Mouse (Mus musculus) hindbrain, embryonic 13.5 days (tissue): ENCODE measurements at regions not wholly inside any gene's neighbourhood (a gene's known extent, or its start where the extent isn't known, plus 50 kb on each side); places are given as distances from the start of the nearest gene placed in this dataset.

Experiments used
- ATAC-seq: fragments of 200-750 bp; cut with Nextera tagmentation; 2 replicates; pipeline ENCODE4 v1.8.0; 2017; ENCODE audit warnings: moderate TSS enrichment; ENCODE audit not compliant: low FRiP score
- H3K27ac ChIP-seq: fragments of 300-500 bp; sonication (generic); 2 replicates; pipeline ENCODE4 v1.5.1; 2015; ENCODE audit warnings: inconsistent platforms, mild to moderate bottlenecking, moderate library complexity
- H3K27me3 ChIP-seq: fragments of 300-500 bp; sonication (generic); 2 replicates; pipeline ENCODE4 v1.6.1; 2015; ENCODE audit warnings: mild to moderate bottlenecking, inconsistent platforms
- H3K36me3 ChIP-seq: fragments of 300-500 bp; sonication (generic); 2 replicates; pipeline ENCODE4 v1.6.1; 2015; ENCODE audit warnings: mild to moderate bottlenecking, inconsistent platforms
- H3K4me1 ChIP-seq: fragments of 300-500 bp; sonication (generic); replicated peaks from 2 replicates; pipeline ENCODE4 v1.6.1; 2015; ENCODE audit warnings: inconsistent platforms
- H3K4me2 ChIP-seq: fragments of 300-500 bp; sonication (generic); 2 replicates; pipeline ENCODE4 v1.6.1; 2015; ENCODE audit warnings: inconsistent platforms, mild to moderate bottlenecking, moderate library complexity
- H3K4me3 ChIP-seq: fragments of 300-500 bp; sonication (generic); 2 replicates; pipeline ENCODE4 v1.5.1; 2015; ENCODE audit warnings: mild to moderate bottlenecking, inconsistent platforms
- H3K9ac ChIP-seq: fragments of 300-500 bp; sonication (generic); 2 replicates; pipeline ENCODE4 v1.6.1; 2015; ENCODE audit warnings: mild to moderate bottlenecking, inconsistent platforms
- H3K9me3 ChIP-seq: fragments of 300-500 bp; sonication (generic); 2 replicates; pipeline ENCODE4 v1.6.1; 2016; ENCODE audit warnings: inconsistent platforms
- WGBS: fragments of 180-500 bp; shearing (Covaris S2); methylation state at CpG from one replicate; pipeline ENCODE4 v1.1.7; 2015; 5-methylcytosine and 5-hydroxymethylcytosine counted together

GRCm38 (mm10) chr12:58513951-58514350 lies 244.9 kb upstream of the Clec14a start:
- Histone ChIP-seq H3K4me1 (peaks cover 3% of the 10 kb centered on the region), H3K36me3 (no peaks in the 10 kb centered on the region), H3K27me3 (no peaks in the 10 kb centered on the region), H3K4me2 (no peak overlapping the region), H3K27ac (no peak overlapping the region), H3K9me3 (no peaks in the 10 kb centered on the region), H3K4me3 (no peak overlapping the region), H3K9ac (no peak overlapping the region)
- 100% methylated on average over 1 of the region's 1 CpGs for WGBS
- no peak for ATAC-seq

- no peaks in the 10 kb centered on the region for H3K36me3 ChIP-seq
- ATAC-seq = peak; percentile 82
- H3K9me3 ChIP-seq = no peaks in the 10 kb centered on the region
- no peak overlapping the region for H3K27ac ChIP-seq
- H3K4me1 ChIP-seq = peaks cover 3% of the 10 kb centered on the region
- 41% methylated on average over 7 of the region's 7 CpGs for WGBS
- H3K4me3 ChIP-seq = no peak overlapping the region
- H3K9ac ChIP-seq = no peak overlapping the region
- H3K4me2 ChIP-seq = peak overlapping the region; percentile 26; the same call in 1 of the 2 replicates
- H3K27me3 ChIP-seq = no peaks in the 10 kb centered on the region
Measured at GRCm38 (mm10) chr12:58512645-58513044, 243.6 kb upstream of the Clec14a start.

GRCm38 (mm10) chr12:58504283-58504682 lies 235.2 kb upstream of the Clec14a start:
- Histone ChIP-seq H3K4me3 (no peak overlapping the region), H3K4me1 (no peaks in the 10 kb centered on the region), H3K4me2 (no peak overlapping the region), H3K9ac (no peak overlapping the region), H3K9me3 (no peaks in the 10 kb centered on the region), H3K36me3 (no peaks in the 10 kb centered on the region), H3K27me3 (no peaks in the 10 kb centered on the region), H3K27ac (no peak overlapping the region)
- no peak for ATAC-seq

GRCm38 (mm10) chr12:58474181-58474580 lies 205.1 kb upstream of the Clec14a start:
- no peaks in the 10 kb centered on the region for H3K4me1 ChIP-seq
- H3K9ac ChIP-seq = no peak overlapping the region
- H3K27me3 ChIP-seq = no peaks in the 10 kb centered on the region
- no peak overlapping the region for H3K4me3 ChIP-seq
- no peaks in the 10 kb centered on the region for H3K9me3 ChIP-seq
- no peaks in the 10 kb centered on the region for H3K36me3 ChIP-seq
- H3K4me2 ChIP-seq = no peak overlapping the region
- ATAC-seq = no peak
- no peak overlapping the region for H3K27ac ChIP-seq

- no peak overlapping the region for H3K4me2 ChIP-seq
- H3K9ac ChIP-seq = no peak overlapping the region
- no peaks in the 10 kb centered on the region for H3K4me1 ChIP-seq
- no peaks in the 10 kb centered on the region for H3K9me3 ChIP-seq
- 63% methylated on average over 1 of the region's 1 CpGs for WGBS
- no peaks in the 10 kb centered on the region for H3K36me3 ChIP-seq
- H3K27me3 ChIP-seq = no peaks in the 10 kb centered on the region
- H3K27ac ChIP-seq = no peak overlapping the region
- no peak overlapping the region for H3K4me3 ChIP-seq
- no peak for ATAC-seq
Measured at GRCm38 (mm10) chr12:58473511-58473910, 204.4 kb upstream of the Clec14a start.

GRCm38 (mm10) chr12:58460465-58460864 lies 191.4 kb upstream of the Clec14a start:
- Histone ChIP-seq H3K9ac (no peak overlapping the region), H3K4me3 (no peak overlapping the region), H3K36me3 (no peaks in the 10 kb centered on the region), H3K27me3 (no peaks in the 10 kb centered on the region), H3K9me3 (no peaks in the 10 kb centered on the region), H3K27ac (no peak overlapping the region), H3K4me2 (no peak overlapping the region), H3K4me1 (no peaks in the 10 kb centered on the region)
- no peak for ATAC-seq
- WGBS = 81% methylated on average over 3 of the region's 3 CpGs

- Histone ChIP-seq H3K27me3 (no peaks in the 10 kb centered on the region), H3K4me2 (no peak overlapping the region), H3K27ac (no peak overlapping the region), H3K9ac (no peak overlapping the region), H3K36me3 (no peaks in the 10 kb centered on the region), H3K9me3 (no peaks in the 10 kb centered on the region), H3K4me3 (no peak overlapping the region), H3K4me1 (no peaks in the 10 kb centered on the region)
- WGBS = 90% methylated on average over 2 of the region's 2 CpGs
- no peak for ATAC-seq
Measured at GRCm38 (mm10) chr12:58454828-58455227, 185.7 kb upstream of the Clec14a start.

GRCm38 (mm10) chr12:58443007-58443406 lies 173.9 kb upstream of the Clec14a start:
- no peak overlapping the region for H3K4me2 ChIP-seq
- no peak overlapping the region for H3K9ac ChIP-seq
- H3K27me3 ChIP-seq = no peaks in the 10 kb centered on the region
- H3K4me3 ChIP-seq = no peak overlapping the region
- H3K4me1 ChIP-seq = no peaks in the 10 kb centered on the region
- H3K9me3 ChIP-seq = no peaks in the 10 kb centered on the region
- H3K27ac ChIP-seq = no peak overlapping the region
- WGBS = 77% methylated on average over 3 of the region's 3 CpGs
- H3K36me3 ChIP-seq = no peaks in the 10 kb centered on the region
- ATAC-seq = no peak

- Histone ChIP-seq H3K27me3 (no peaks in the 10 kb centered on the region), H3K4me2 (no peak overlapping the region), H3K27ac (no peak overlapping the region), H3K4me1 (no peaks in the 10 kb centered on the region), H3K9ac (no peak overlapping the region), H3K36me3 (no peaks in the 10 kb centered on the region), H3K9me3 (no peaks in the 10 kb centered on the region), H3K4me3 (no peak overlapping the region)
- WGBS = 96% methylated on average over 2 of the region's 2 CpGs
- no peak for ATAC-seq
Measured at GRCm38 (mm10) chr12:58441962-58442361, 172.9 kb upstream of the Clec14a start.

- Histone ChIP-seq H3K4me2 (no peak overlapping the region), H3K36me3 (no peaks in the 10 kb centered on the region), H3K4me1 (no peaks in the 10 kb centered on the region), H3K9ac (no peak overlapping the region), H3K27ac (no peak overlapping the region), H3K9me3 (no peaks in the 10 kb centered on the region), H3K4me3 (no peak overlapping the region), H3K27me3 (no peaks in the 10 kb centered on the region)
- ATAC-seq = no peak
Measured at GRCm38 (mm10) chr12:58440666-58441065, 171.6 kb upstream of the Clec14a start.

- Histone ChIP-seq H3K9ac (no peak overlapping the region), H3K27me3 (no peaks in the 10 kb centered on the region), H3K27ac (no peak overlapping the region), H3K4me1 (no peaks in the 10 kb centered on the region), H3K4me3 (no peak overlapping the region), H3K9me3 (no peaks in the 10 kb centered on the region), H3K36me3 (no peaks in the 10 kb centered on the region), H3K4me2 (no peak overlapping the region)
- no peak for ATAC-seq
- WGBS = 86% methylated on average over 6 of the region's 6 CpGs
Measured at GRCm38 (mm10) chr12:58437031-58437430, 167.9 kb upstream of the Clec14a start.

- ATAC-seq = no peak
- no peaks in the 10 kb centered on the region for H3K36me3 ChIP-seq
- WGBS = 64% methylated on average over 5 of the region's 5 CpGs
- H3K4me1 ChIP-seq = no peaks in the 10 kb centered on the region
- no peak overlapping the region for H3K4me3 ChIP-seq
- H3K27ac ChIP-seq = no peak overlapping the region
- H3K9ac ChIP-seq = no peak overlapping the region
- H3K4me2 ChIP-seq = no peak overlapping the region
- no peaks in the 10 kb centered on the region for H3K27me3 ChIP-seq
- H3K9me3 ChIP-seq = no peaks in the 10 kb centered on the region
Measured at GRCm38 (mm10) chr12:58434504-58434903, 165.4 kb upstream of the Clec14a start.

GRCm38 (mm10) chr12:58429929-58430328 lies 160.8 kb upstream of the Clec14a start:
- WGBS = 65% methylated on average over 5 of the region's 5 CpGs
- ATAC-seq = no peak

GRCm38 (mm10) chr12:58426758-58427157 lies 157.7 kb upstream of the Clec14a start:
- no peak overlapping the region for H3K4me2 ChIP-seq
- 89% methylated on average over 6 of the region's 6 CpGs for WGBS
- no peaks in the 10 kb centered on the region for H3K9me3 ChIP-seq
- ATAC-seq = no peak
- H3K4me1 ChIP-seq = no peaks in the 10 kb centered on the region
- no peaks in the 10 kb centered on the region for H3K27me3 ChIP-seq
- H3K4me3 ChIP-seq = no peak overlapping the region
- no peaks in the 10 kb centered on the region for H3K36me3 ChIP-seq
- no peak overlapping the region for H3K9ac ChIP-seq
- no peak overlapping the region for H3K27ac ChIP-seq

More at GRCm38 (mm10) chr12:58429929-58430328, 160.8 kb upstream of the Clec14a start:
- Histone ChIP-seq H3K4me1 (no peaks in the 10 kb centered on the region), H3K9ac (no peak overlapping the region), H3K4me3 (no peak overlapping the region), H3K27ac (no peak overlapping the region), H3K9me3 (no peaks in the 10 kb centered on the region), H3K4me2 (no peak overlapping the region), H3K27me3 (no peaks in the 10 kb centered on the region), H3K36me3 (no peaks in the 10 kb centered on the region)
